Mouse (Mus musculus): Measurements from ENCODE around the gene C8b.

DNA sequence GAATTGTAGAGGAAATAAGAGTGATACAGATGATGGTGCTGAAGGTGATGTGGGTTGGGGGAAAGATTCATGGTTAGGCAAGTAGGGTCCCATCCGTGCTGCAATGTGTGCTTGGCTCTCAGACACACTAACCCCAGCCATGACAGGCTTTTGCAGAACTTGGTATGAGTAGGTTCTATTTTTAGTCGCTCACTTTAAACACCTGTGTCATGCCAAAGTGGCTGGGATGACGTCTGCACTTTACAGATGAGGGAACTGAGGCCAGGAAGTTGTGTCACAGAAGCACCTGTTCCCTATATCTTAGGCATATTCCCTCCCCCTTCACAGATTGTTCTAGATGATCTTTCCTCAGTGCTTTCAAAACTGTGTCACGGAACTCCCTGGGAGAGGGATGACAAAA is 16.2 kb downstream of the C8b start:
- TF ChIP-seq POLR2A (IDR thresholded peaks at IDR 0.05; ENCODE audit: extremely low read depth, insufficient read depth, low read length) (no peak), CTCF (IDR thresholded peaks at IDR 0.05; ENCODE audit: extremely low read depth, insufficient read depth, low read length) (no peak)
